Mouse (Mus musculus): ENCODE data around the gene Fam213a.
A peak's percentile ranks its signal among the peaks of the same experiment; 100 is the strongest.
"Not testable (repeated sequence)": the region's sequence is repeated elsewhere in the genome, so short reads cannot be mapped to it uniquely, and the experiment has no call there.

Gene Fam213a

GRCm38 (mm10) chr14:41013630-41014613 lies at the start of gene Fam213a:
Gene Fam213a, minus strand, starts transcription at chr14:41013788.
- DNase-seq (ENCODE audit: low spot score in 2 of 2), result peak; percentile 87 to 91

- DNase-seq (ENCODE audit: low spot score in 2 of 2), result not testable (repeated sequence)
Observed at GRCm38 (mm10) chr14:41053190-41053589, 39.6 kb upstream of the Fam213a start.

GRCm38 (mm10) chr14:41052481-41052880 lies 38.9 kb upstream of the Fam213a start:
- DNase-seq (ENCODE audit: low spot score in 2 of 2), result no peak

GRCm38 (mm10) chr14:41050471-41050870 lies 36.9 kb upstream of the Fam213a start:
- DNase-seq (ENCODE audit: low spot score in 2 of 2), result no peak

- no peak for DNase-seq (ENCODE audit: low spot score in 2 of 2)
Observed at GRCm38 (mm10) chr14:41047402-41047801, 33.8 kb upstream of the Fam213a start.

GRCm38 (mm10) chr14:41035146-41035798 lies 21.7 kb upstream of the Fam213a start:
- peak in 1 of 2 experiments; percentile 51 for DNase-seq (ENCODE audit: low spot score in 2 of 2)

- DNase-seq (ENCODE audit: low spot score in 2 of 2), result peak; percentile 64 to 77
Observed at GRCm38 (mm10) chr14:41033135-41034110, 19.8 kb upstream of the Fam213a start.

GRCm38 (mm10) chr14:41030989-41031513 lies 17.5 kb upstream of the Fam213a start:
- no peak for DNase-seq (ENCODE audit: low spot score in 2 of 2)

GRCm38 (mm10) chr14:41029303-41029702 lies 15.7 kb upstream of the Fam213a start:
- DNase-seq (ENCODE audit: low spot score in 2 of 2), result no peak

GRCm38 (mm10) chr14:41025594-41026284 lies 12.2 kb upstream of the Fam213a start:
- DNase-seq (ENCODE audit: low spot score in 2 of 2), result no peak

- no peak for DNase-seq (ENCODE audit: low spot score in 2 of 2)
Observed at GRCm38 (mm10) chr14:41025087-41025486, 11.5 kb upstream of the Fam213a start.

- no peak for DNase-seq (ENCODE audit: low spot score in 2 of 2)
Observed at GRCm38 (mm10) chr14:41021246-41021645, 7.7 kb upstream of the Fam213a start.

- DNase-seq (ENCODE audit: low spot score in 2 of 2), result no peak
Observed at GRCm38 (mm10) chr14:41017460-41017859, 3.9 kb upstream of the Fam213a start.

GRCm38 (mm10) chr14:41014701-41015240 lies 1.2 kb upstream of the Fam213a start:
- DNase-seq (ENCODE audit: low spot score in 2 of 2), result no peak

- DNase-seq (ENCODE audit: low spot score in 2 of 2), result no peak
Observed at GRCm38 (mm10) chr14:41013143-41013542, 445 bp downstream of the Fam213a start.

- DNase-seq (ENCODE audit: low spot score in 2 of 2), result no peak
Observed at GRCm38 (mm10) chr14:41011916-41012315, 1.7 kb downstream of the Fam213a start.

- no peak for DNase-seq (ENCODE audit: low spot score in 2 of 2)
Observed at GRCm38 (mm10) chr14:41008138-41008537, 5.5 kb downstream of the Fam213a start.

- no peak for DNase-seq (ENCODE audit: low spot score in 2 of 2)
Observed at GRCm38 (mm10) chr14:41007641-41008040, 5.9 kb downstream of the Fam213a start.

GRCm38 (mm10) chr14:41006899-41007298 lies 6.7 kb downstream of the Fam213a start:
- DNase-seq (ENCODE audit: low spot score in 2 of 2), result no peak

- no peak for DNase-seq (ENCODE audit: low spot score in 2 of 2)
Observed at GRCm38 (mm10) chr14:41006263-41006662, 7.3 kb downstream of the Fam213a start.

Measured in frontal cortex, postnatal 14 days (tissue).